Mouse (Mus musculus): ENCODE results near the gene Sp100.

DNA sequence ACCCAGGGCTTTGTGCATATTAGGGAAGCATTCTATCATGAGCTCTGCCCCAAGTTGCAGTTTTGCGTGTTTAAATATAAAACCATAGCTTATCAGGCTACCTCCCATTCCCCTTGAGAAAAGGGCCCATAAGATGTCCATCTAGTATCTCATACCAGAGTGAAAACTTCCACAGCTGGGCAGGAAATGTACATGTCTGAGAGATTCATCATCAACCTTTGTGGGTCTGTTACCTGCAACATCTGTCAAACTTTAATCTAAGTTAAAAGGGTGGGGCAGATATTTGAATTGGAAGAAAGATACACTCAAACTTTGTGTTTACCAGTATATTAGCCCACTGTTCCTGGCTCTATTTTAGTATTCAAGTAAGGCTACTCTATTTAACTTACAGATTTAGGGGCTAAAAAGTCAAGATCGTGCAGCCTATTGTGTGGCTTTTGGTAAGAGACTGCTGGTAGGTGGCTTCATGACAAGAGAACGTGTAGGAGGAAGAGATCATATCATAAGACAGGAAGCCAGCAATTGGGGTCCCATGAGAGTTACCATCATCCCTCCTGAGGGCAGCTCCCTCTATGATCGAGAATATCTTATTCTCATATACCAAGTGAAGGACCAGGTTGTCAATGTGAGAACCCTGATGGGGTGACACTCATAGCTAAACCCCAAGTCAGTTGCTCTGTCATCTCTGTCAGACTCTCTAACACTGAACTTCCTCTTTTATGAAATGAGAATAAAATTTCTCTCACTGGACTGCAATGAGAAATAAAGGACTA lies 48.1 kb downstream of the Sp100 start:
- no peak for TF ChIP-seq E2F4 (IDR thresholded peaks at IDR 0.05; ENCODE audit: insufficient read depth)
- no peak for TF ChIP-seq MAX (IDR thresholded peaks at IDR 0.05; ENCODE audit: low read depth)
- no peak for TF ChIP-seq POLR2AphosphoS2 (IDR thresholded peaks at IDR 0.05; ENCODE audit: insufficient read length, low read depth)
